Mouse (Mus musculus) kidney, adult 2 months (tissue): ENCODE results near the gene Hps5. TPM values are rescaled to one million over a fixed set of nuclear protein-coding genes. Genes with fewer than 3 reads are reported as not detected.

Experiments used
- DNase-seq: peaks from one replicate; pipeline ENCODE4 v3.0.0; 2021
- H3K27ac ChIP-seq: fragments of 200-500 bp; 2 replicates; pipeline ENCODE4 v1.5.1; 2012; ENCODE audit warnings: low read depth, low read length, control low read depth, inconsistent platforms; ENCODE audit not compliant: insufficient read depth
- H3K27me3 ChIP-seq: fragments of 200-500 bp; replicated peaks from 2 replicates; pipeline ENCODE4 v1.6.1; 2012; ENCODE audit warnings: mild to moderate bottlenecking, moderate library complexity, low read length, inconsistent platforms; ENCODE audit not compliant: control insufficient read depth, insufficient read depth
- H3K36me3 ChIP-seq: fragments of 200-500 bp; 2 replicates; pipeline ENCODE4 v1.6.1; 2012; ENCODE audit warnings: mild to moderate bottlenecking, moderate library complexity, low read length, inconsistent platforms; ENCODE audit not compliant: control insufficient read depth, insufficient read depth
- H3K4me1 ChIP-seq: fragments of 200-500 bp; 2 replicates; pipeline ENCODE4 v1.6.1; 2011; ENCODE audit warnings: low read length; ENCODE audit not compliant: control insufficient read depth, insufficient read depth
- H3K4me3 ChIP-seq: fragments of 200-500 bp; 2 replicates; pipeline ENCODE4 v1.5.1; 2011; ENCODE audit warnings: mild to moderate bottlenecking, low read depth, low read length, control low read depth; ENCODE audit not compliant: insufficient read depth
- CTCF ChIP-seq: fragments of 200-500 bp; conservative IDR thresholded peaks from 2 replicates; pipeline ENCODE4 v1.5.1; 2011; ENCODE audit warnings: low read depth, mild to moderate bottlenecking, control low read depth, low read length, moderate library complexity, mixed read lengths; ENCODE audit not compliant: insufficient read depth, insufficient read length
- POLR2A ChIP-seq: fragments of 200-500 bp; IDR thresholded peaks from one replicate; pipeline ENCODE4 v1.6.1; 2011; ENCODE audit warnings: low read depth, low read length, control low read depth
- WGBS: fragments of 180-500 bp; shearing (Covaris S2); methylation state at CpG from one replicate; pipeline ENCODE4 v1.1.7; 2018; 5-methylcytosine and 5-hydroxymethylcytosine counted together
- polyA plus RNA-seq: library from polyadenylated mRNA; depleted of rRNA; stranded (reverse); fragments of >200 nt; gene quantifications from 2 replicates; pipeline ENCODE4 v1.2.3, GENCODE M21; 2012

Hps5 gene
- polyA plus RNA-seq, 1 experiment: 31.0 TPM

DNA sequence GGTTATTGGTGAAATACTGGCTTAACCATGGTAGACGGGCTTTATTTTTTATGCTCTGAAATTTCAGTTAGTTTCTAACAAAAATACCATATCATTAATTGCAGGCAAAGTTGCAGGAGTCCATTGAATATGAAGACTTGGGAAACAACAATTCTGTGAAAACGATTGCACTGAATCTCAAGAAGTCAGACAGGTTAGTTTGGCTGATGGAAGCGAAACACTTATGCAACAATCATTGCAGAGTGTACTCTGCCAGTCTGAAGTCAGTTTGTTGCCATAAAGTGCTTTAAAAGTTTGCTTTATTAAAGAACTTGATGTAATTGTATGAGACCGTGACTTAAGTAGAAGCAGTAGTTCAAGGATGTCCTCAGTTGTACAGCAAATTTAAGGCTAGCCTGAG lies 18.1 kb upstream of the Hps5 start:
- H3K27ac ChIP-seq: no peak overlapping the region
- peaks cover 11% of the 10 kb centered on the region for H3K36me3 ChIP-seq
- no peaks in the 10 kb centered on the region for H3K4me1 ChIP-seq
- no peaks in the 10 kb centered on the region for H3K27me3 ChIP-seq
- WGBS: 94% methylated on average over 4 of the region's 4 CpGs
- no peak overlapping the region for H3K4me3 ChIP-seq
- DNase-seq: no peak
- no peak for TF ChIP-seq POLR2A
- no peak for TF ChIP-seq CTCF

DNA sequence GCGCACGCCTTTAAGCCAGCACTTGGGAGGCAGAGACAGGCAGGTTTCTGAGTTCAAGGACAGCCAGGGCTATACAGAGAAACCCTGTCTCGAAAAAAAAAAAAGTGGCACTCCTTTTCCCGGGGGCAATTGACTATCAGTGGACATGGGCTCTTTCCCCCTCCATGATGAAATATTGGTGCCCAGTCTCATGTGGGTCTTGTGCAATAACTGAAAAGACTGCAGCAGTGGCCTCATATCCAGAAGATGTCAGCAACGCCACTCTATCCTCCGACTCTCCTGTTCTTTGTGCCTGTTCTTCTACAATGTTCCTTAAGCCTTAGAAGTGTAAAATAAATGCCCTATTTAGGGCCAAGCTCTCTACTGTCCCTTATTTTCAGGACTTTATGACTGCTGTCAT lies 14.5 kb upstream of the Hps5 start:
- Histone ChIP-seq H3K36me3 (peaks cover 5% of the 10 kb centered on the region), H3K4me3 (no peak overlapping the region), H3K27me3 (no peaks in the 10 kb centered on the region), H3K27ac (no peak overlapping the region), H3K4me1 (no peaks in the 10 kb centered on the region)
- TF ChIP-seq CTCF (no peak), POLR2A (no peak)
- 93% methylated on average over 6 of the region's 6 CpGs for WGBS
- no peak for DNase-seq

DNA sequence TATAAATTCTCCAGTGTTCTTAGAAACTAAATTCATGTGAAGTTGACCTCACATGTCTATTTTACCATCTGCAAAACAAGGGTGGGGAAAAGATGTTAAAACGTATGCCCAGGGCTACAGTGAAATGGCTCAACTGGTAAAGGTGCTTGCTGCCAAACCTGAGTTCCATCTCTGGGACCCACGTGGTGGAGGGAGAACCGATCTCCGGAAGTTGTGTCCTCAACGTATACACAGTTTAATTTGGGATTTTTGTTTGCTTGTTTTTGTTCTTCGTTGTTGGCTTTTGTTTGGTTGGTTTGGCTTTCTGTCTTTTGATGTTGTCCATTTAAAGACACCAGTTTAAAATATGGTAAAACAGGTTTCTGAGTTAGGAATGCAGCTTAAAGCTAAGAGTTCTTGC lies 915 bp upstream of the Hps5 start:
- TF ChIP-seq POLR2A (no peak), CTCF (no peak)
- H3K4me3 ChIP-seq: peak overlapping the region; percentile 58
- DNase-seq: no peak
- no peaks in the 10 kb centered on the region for H3K27me3 ChIP-seq
- 36% methylated on average over 6 of the region's 6 CpGs for WGBS
- H3K4me1 ChIP-seq: peaks cover 6% of the 10 kb centered on the region; the same call in 1 of the 2 replicates
- H3K27ac ChIP-seq: no peak overlapping the region
- H3K36me3 ChIP-seq: no peaks in the 10 kb centered on the region

DNA sequence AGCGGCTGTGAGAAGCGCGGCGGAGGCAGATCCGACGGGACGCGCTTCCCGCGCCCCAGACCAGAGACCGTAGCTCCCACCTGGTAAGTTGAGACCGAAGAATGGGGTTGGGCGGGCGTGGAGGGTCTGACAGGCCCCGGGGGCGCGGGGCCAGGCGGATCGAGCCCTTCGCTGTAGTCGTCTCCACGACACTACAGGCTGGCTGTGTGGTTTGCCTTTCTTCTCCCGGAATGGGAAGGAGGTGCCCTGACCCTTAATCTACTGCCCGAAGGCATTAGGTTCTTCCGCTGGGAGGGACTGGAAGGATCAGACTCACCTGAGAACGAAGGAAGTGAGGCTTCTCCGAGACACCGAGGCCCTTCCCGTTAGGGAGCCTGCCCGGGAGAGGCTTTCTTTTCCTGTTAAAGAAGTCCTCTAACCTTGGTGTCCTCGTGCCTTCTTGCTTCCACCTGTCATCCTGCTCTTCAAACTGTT lies 379 bp upstream of the Hps5 start:
- Histone ChIP-seq H3K27ac (peak overlapping the region; percentile 97), H3K36me3 (no peaks in the 10 kb centered on the region), H3K4me1 (peaks cover 6% of the 10 kb centered on the region; the same call in 1 of the 2 replicates), H3K27me3 (no peaks in the 10 kb centered on the region), H3K4me3 (peak overlapping the region; percentile 78)
- 0% methylated on average over 29 of the region's 31 CpGs for WGBS
- TF ChIP-seq CTCF (no peak), POLR2A (no peak)
- no peak for DNase-seq

DNA sequence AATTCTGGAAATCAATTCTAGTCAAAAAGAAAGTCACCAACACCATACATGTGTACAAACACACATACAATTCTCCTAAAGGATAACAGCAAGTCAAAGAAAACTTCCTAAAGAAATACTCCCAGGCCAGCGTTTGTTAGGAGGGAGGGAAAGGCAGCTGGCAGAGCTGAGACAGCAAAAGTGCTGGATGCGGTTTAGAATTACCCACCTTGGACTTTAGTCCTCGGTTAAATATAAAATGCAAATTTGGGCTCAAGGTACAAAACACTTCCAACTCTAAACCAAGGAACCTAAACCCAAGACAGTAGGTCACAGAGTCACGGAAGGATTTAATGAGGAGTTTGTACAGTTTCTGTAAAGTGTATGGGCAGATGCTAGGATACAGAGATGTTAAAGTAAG lies 2.0 kb downstream of the Hps5 start:
- peak; percentile 77 for DNase-seq
- peaks cover 6% of the 10 kb centered on the region; the same call in 1 of the 2 replicates for H3K4me1 ChIP-seq
- no peak for TF ChIP-seq POLR2A
- TF ChIP-seq CTCF: no peak
- peak overlapping the region; percentile 6; the same call in 1 of the 2 replicates for H3K4me3 ChIP-seq
- peaks cover 3% of the 10 kb centered on the region; the same call in 1 of the 2 replicates for H3K36me3 ChIP-seq
- H3K27ac ChIP-seq: 0 out of 2 replicates have a peak overlapping the region, but pooled peaks have one; percentile 27
- WGBS: 39% methylated on average over 4 of the region's 4 CpGs
- H3K27me3 ChIP-seq: no peaks in the 10 kb centered on the region

DNA sequence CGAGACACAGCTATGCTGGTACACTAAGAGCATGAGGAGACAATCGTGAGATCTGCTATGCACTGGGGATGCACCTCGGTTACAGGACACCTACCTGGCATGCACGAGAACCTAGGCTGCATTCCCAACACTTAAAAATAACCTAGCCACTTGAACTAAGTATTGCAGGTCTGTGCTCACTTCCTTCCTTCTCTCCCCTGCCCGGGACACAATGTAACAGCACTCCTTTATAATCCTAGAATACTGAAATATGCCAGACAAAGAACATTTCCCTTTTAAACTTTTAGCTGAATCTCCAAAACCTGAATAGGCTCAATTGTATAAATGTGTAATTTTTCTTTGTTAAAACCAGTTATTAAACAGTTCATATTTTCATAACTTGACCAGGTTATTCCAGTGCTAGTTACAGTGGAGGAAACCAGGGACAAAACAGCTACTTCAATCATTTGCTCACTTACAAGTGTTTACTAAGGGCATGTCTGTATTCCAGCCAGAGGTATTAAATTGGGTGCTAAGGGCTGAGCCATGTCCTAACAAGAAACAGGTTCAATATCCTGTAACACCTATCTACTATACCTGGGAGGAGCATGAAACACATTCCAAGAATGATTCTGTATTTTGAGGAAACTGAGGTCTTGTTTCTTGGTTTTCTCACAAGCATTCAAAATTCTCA lies 6.6 kb downstream of the Hps5 start:
- H3K4me1 ChIP-seq: no peaks in the 10 kb centered on the region
- no peak overlapping the region for H3K4me3 ChIP-seq
- H3K36me3 ChIP-seq: peaks cover 14% of the 10 kb centered on the region
- 79% methylated on average over 5 of the region's 5 CpGs for WGBS
- TF ChIP-seq CTCF: no peak
- no peak for TF ChIP-seq POLR2A
- no peaks in the 10 kb centered on the region for H3K27me3 ChIP-seq
- no peak for DNase-seq
- no peak overlapping the region for H3K27ac ChIP-seq

DNA sequence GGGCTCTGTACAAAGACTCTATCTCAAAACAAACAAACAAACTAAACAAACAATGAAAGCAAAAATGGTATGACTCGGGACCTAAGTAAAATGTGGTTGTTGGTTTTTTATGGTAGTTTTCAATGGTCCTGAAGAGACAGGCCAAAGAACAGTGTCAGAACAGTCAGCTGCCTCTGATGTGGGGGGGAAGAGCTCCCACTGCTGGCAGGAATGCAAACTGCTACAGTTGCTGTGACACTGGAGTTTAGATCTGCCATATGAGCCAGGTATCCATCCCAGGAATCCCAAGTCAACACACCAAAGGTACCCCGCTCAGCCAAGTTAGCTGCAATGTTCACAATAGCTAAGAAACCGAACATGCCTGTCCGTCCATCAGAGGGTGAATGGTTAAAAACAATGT lies 25.2 kb downstream of the Hps5 start:
- TF ChIP-seq CTCF (peak; percentile 98), POLR2A (no peak)
- Histone ChIP-seq H3K27me3 (no peaks in the 10 kb centered on the region), H3K36me3 (peaks cover 11% of the 10 kb centered on the region), H3K4me1 (no peaks in the 10 kb centered on the region), H3K4me3 (no peak overlapping the region), H3K27ac (no peak overlapping the region)
- DNase-seq: peak; percentile 64
- 56% methylated on average over 4 of the region's 4 CpGs for WGBS
